Mouse (Mus musculus) erythroblast, embryonic 14.5 days (primary cell): ENCODE results near the gene L3mbtl4.

Experiments
- GATA1 ChIP-seq: IDR thresholded peaks from 2 replicates; pipeline ENCODE4 v1.6.1; 2012; ENCODE audit warnings: low read length, inconsistent platforms, mixed read lengths
- TAL1 ChIP-seq: IDR thresholded peaks from 3 replicates; pipeline ENCODE4 v1.6.1; 2012; ENCODE audit warnings: low read length, inconsistent platforms, mixed read lengths

DNA sequence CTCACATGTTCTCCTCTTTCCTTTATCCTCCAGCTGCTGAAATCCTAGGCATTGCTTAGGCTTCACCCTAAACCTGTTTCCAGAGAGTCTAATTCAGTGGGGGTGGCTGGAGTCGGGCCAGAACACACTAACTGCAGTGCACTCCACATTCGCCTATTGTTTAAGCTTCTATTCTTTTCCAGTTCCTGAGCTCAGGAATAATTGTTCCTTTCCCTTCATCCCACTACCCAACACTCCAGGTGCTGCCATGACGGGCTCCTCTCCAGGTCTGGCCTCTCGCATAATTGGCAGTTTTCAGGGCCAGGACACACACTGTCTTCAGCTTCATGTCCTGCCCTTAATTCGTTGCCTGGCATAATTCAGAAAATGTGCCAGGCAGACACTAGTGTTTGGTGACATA lies 437.1 kb downstream of the L3mbtl4 start:
- TF ChIP-seq TAL1 (no peak), GATA1 (no peak)
